Mouse (Mus musculus): ENCODE measurements around the gene Raly.
"Not testable (repeated sequence)": the region's sequence is repeated elsewhere in the genome, so short reads cannot be mapped to it uniquely, and the experiment has no call there.

Gene Raly

GRCm38 (mm10) chr2:154834149-154834865 lies 43.4 kb downstream of the Raly start:
- DNase-seq (ENCODE audit: extremely low read depth, insufficient read length, low spot score), result no peak

GRCm38 (mm10) chr2:154836537-154836936 lies 45.6 kb downstream of the Raly start:
- DNase-seq (ENCODE audit: extremely low read depth, insufficient read length, low spot score), result no peak

GRCm38 (mm10) chr2:154848086-154848485 lies 57.2 kb downstream of the Raly start:
- DNase-seq (ENCODE audit: extremely low read depth, insufficient read length, low spot score), result no peak

GRCm38 (mm10) chr2:154855383-154855782 lies 64.5 kb downstream of the Raly start:
- no peak for DNase-seq (ENCODE audit: extremely low read depth, insufficient read length, low spot score)

- peak; percentile 23 for DNase-seq (ENCODE audit: extremely low read depth, insufficient read length, low spot score)
Measured at GRCm38 (mm10) chr2:154863672-154864071, 72.8 kb downstream of the Raly start.

GRCm38 (mm10) chr2:154865696-154866095 lies 74.8 kb downstream of the Raly start:
- no peak for DNase-seq (ENCODE audit: extremely low read depth, insufficient read length, low spot score)

- DNase-seq (ENCODE audit: extremely low read depth, insufficient read length, low spot score), result no peak
Measured at GRCm38 (mm10) chr2:154868106-154868505, 77.2 kb downstream of the Raly start.

GRCm38 (mm10) chr2:154869954-154870641 lies 79.2 kb downstream of the Raly start:
- no peak for DNase-seq (ENCODE audit: extremely low read depth, insufficient read length, low spot score)

GRCm38 (mm10) chr2:154876621-154877020 lies 85.7 kb downstream of the Raly start:
- no peak for DNase-seq (ENCODE audit: extremely low read depth, insufficient read length, low spot score)

GRCm38 (mm10) chr2:154891585-154891984 lies 100.7 kb downstream of the Raly start:
- DNase-seq (ENCODE audit: extremely low read depth, insufficient read length, low spot score), result no peak

- peak; percentile 95 for DNase-seq (ENCODE audit: extremely low read depth, insufficient read length, low spot score)
Measured at GRCm38 (mm10) chr2:154892201-154893044, 101.5 kb downstream of the Raly start, which contains the start of gene Eif2s2. TSS of gene Eif2s2 (minus strand) at chr2:154892935.

GRCm38 (mm10) chr2:154893045-154893385 lies 102.1 kb downstream of the Raly start:
- DNase-seq (ENCODE audit: extremely low read depth, insufficient read length, low spot score), result no peak

- no peak for DNase-seq (ENCODE audit: extremely low read depth, insufficient read length, low spot score)
Measured at GRCm38 (mm10) chr2:154893548-154893947, 102.7 kb downstream of the Raly start.

- not testable (repeated sequence) for DNase-seq (ENCODE audit: extremely low read depth, insufficient read length, low spot score)
Measured at GRCm38 (mm10) chr2:154899004-154899403, 108.1 kb downstream of the Raly start.

- DNase-seq (ENCODE audit: extremely low read depth, insufficient read length, low spot score), result not testable (repeated sequence)
Measured at GRCm38 (mm10) chr2:154899412-154899811, 108.5 kb downstream of the Raly start.

- DNase-seq (ENCODE audit: extremely low read depth, insufficient read length, low spot score), result peak; percentile 19
Measured at GRCm38 (mm10) chr2:154902111-154902510, 111.2 kb downstream of the Raly start.

GRCm38 (mm10) chr2:154905796-154906195 lies 114.9 kb downstream of the Raly start:
- DNase-seq (ENCODE audit: extremely low read depth, insufficient read length, low spot score), result no peak

GRCm38 (mm10) chr2:154908223-154908622 lies 117.3 kb downstream of the Raly start:
- not testable (repeated sequence) for DNase-seq (ENCODE audit: extremely low read depth, insufficient read length, low spot score)

GRCm38 (mm10) chr2:154909789-154910188 lies 118.9 kb downstream of the Raly start:
- no peak for DNase-seq (ENCODE audit: extremely low read depth, insufficient read length, low spot score)

GRCm38 (mm10) chr2:154915922-154916541 lies 125.1 kb downstream of the Raly start:
- no peak for DNase-seq (ENCODE audit: extremely low read depth, insufficient read length, low spot score)

- no peak for DNase-seq (ENCODE audit: extremely low read depth, insufficient read length, low spot score)
Measured at GRCm38 (mm10) chr2:154916547-154916946, 125.7 kb downstream of the Raly start.

All from 3134 (cell line).